Mouse (Mus musculus) limb, embryonic 13.5 days (tissue): ENCODE measurements around the gene Rln1. TPM values are rescaled to one million over a fixed set of nuclear protein-coding genes. Genes with fewer than 3 reads are reported as not detected.
A peak's percentile ranks its signal among the peaks of the same experiment; 100 is the strongest.

ENCODE experiments used
- ATAC-seq: fragments of 200-750 bp; cut with Nextera tagmentation; 2 replicates; pipeline ENCODE4 v1.8.0; 2017; ENCODE audit warnings: low read depth, moderate number of reproducible peaks, moderate TSS enrichment; ENCODE audit not compliant: low FRiP score
- H3K27ac ChIP-seq: fragments of 300-500 bp; sonication (generic); 2 replicates; pipeline ENCODE4 v1.5.1; 2015; ENCODE audit warnings: inconsistent platforms, mild to moderate bottlenecking, moderate library complexity
- H3K27me3 ChIP-seq: fragments of 300-500 bp; sonication (generic); 2 replicates; pipeline ENCODE4 v1.6.1; 2015; ENCODE audit warnings: mild to moderate bottlenecking, inconsistent platforms
- H3K36me3 ChIP-seq: fragments of 300-500 bp; sonication (generic); 2 replicates; pipeline ENCODE4 v1.6.1; 2015; ENCODE audit warnings: inconsistent platforms, mild to moderate bottlenecking, moderate library complexity
- H3K4me1 ChIP-seq: fragments of 300-500 bp; sonication (generic); 2 replicates; pipeline ENCODE4 v1.6.1; 2015; ENCODE audit warnings: inconsistent platforms
- H3K4me2 ChIP-seq: fragments of 300-500 bp; sonication (generic); replicated peaks from 2 replicates; pipeline ENCODE4 v1.6.1; 2015; ENCODE audit warnings: inconsistent platforms, mild to moderate bottlenecking, moderate library complexity
- H3K4me3 ChIP-seq: fragments of 300-500 bp; sonication (generic); 2 replicates; pipeline ENCODE4 v1.5.1; 2015; ENCODE audit warnings: moderate library complexity, mild to moderate bottlenecking, inconsistent platforms
- H3K9ac ChIP-seq: fragments of 300-500 bp; sonication (generic); 2 replicates; pipeline ENCODE4 v1.6.1; 2015; ENCODE audit warnings: mild to moderate bottlenecking, inconsistent platforms
- H3K9me3 ChIP-seq: fragments of 300-500 bp; sonication (generic); 2 replicates; pipeline ENCODE4 v1.6.1; 2016; ENCODE audit warnings: inconsistent platforms
- WGBS: fragments of 180-500 bp; shearing (Covaris S2); methylation state at CpG from one replicate; pipeline ENCODE4 v1.1.7; 2015; 5-methylcytosine and 5-hydroxymethylcytosine counted together
- polyA plus RNA-seq: library from polyadenylated mRNA; unstranded; fragments of >200 nt; fragmentation: Nextera tagmentation; extraction: Ambion mirVana; gene quantifications from 2 replicates; pipeline ENCODE4 v1.2.1, GENCODE M21; 2015

The Rln1 gene
- polyA plus RNA-seq, 1 experiment from 2014 or later: not detected

DNA sequence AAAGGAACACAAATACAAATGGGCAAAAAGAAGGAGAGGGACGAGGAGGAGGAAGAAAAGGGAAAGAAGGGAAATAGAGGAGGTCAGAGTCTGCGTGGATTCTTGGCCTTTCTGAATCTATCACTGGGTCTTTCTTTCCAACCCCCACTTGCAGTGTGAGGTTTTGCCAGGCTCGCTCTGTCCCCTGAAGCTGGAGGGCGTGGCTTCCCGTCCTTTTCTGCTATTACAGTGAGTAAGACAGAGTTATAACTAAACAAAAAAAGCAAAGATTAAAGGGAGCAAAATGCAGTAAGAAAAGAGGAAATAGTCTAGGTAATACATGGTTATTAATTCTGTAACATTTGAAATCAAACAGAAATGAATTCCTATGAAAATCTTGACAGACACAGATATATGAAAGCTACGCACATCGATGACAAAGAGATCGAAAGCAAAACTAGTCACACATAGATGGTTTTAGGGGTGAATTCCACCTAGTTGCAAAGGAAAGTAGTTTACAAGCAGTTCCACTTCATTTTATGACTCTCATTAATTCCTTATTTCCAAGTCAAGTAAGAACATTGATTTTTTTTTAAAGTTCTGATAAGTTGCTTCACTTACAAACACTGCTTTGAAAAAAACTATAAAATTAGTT lies 10.9 kb downstream of the Rln1 start:
- Histone ChIP-seq H3K27ac (no peak overlapping the region), H3K27me3 (no peaks in the 10 kb centered on the region), H3K4me2 (0 out of 2 replicates have a peak overlapping the region, but pooled peaks have one; percentile 19), H3K36me3 (no peaks in the 10 kb centered on the region), H3K9me3 (no peaks in the 10 kb centered on the region), H3K4me1 (peaks cover 9% of the 10 kb centered on the region; the same call in 1 of the 2 replicates), H3K9ac (no peak overlapping the region), H3K4me3 (no peak overlapping the region)
- ATAC-seq: no peak
- 68% methylated on average over 8 of the region's 8 CpGs for WGBS

DNA sequence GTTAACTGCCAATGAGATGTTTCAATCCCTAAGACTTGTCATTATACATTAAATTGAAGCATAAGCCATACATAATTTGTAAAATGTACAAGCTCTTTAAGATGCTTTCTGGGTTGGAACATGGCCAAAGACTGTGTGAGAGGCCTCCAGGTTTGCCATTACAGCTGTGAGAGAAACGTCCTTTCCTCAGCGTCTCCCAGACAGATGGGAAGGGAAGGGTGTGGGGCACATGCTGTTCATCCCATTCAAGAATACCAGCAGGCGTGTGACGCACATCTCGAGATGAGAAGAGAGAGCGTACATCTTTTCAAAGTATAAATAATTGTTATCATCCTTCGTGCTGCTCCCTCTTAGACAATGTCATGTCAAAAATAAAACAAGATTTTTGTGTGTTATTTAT lies 21.8 kb downstream of the Rln1 start:
- no peak overlapping the region for H3K4me2 ChIP-seq
- no peak overlapping the region for H3K4me3 ChIP-seq
- no peaks in the 10 kb centered on the region for H3K27me3 ChIP-seq
- peaks cover 12% of the 10 kb centered on the region for H3K9me3 ChIP-seq
- no peak overlapping the region for H3K27ac ChIP-seq
- no peak for ATAC-seq
- H3K9ac ChIP-seq: no peak overlapping the region
- WGBS: 81% methylated on average over 7 of the region's 7 CpGs
- no peaks in the 10 kb centered on the region for H3K4me1 ChIP-seq
- H3K36me3 ChIP-seq: peaks cover 40% of the 10 kb centered on the region

DNA sequence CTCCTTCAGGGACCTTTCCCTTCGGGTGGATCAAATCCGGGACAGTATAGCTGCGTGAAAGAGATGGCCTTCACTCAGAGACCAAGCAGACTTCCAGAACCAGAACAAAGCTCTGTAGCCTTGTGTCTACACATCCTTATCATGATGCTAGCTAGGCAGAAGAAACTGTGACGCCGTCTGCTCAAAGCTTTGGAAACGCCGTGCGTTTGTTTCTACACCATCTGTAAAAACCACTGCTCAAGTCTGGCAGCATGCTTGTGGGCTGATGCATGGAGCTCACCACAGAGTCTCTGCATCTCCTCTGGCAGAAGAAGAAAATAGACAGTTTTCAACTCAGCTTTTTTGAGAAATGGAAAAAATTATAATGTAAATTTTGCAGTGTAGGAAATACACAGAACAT lies 22.7 kb downstream of the Rln1 start:
- no peak overlapping the region for H3K27ac ChIP-seq
- WGBS: 93% methylated on average over 8 of the region's 8 CpGs
- H3K4me1 ChIP-seq: no peaks in the 10 kb centered on the region
- no peaks in the 10 kb centered on the region for H3K27me3 ChIP-seq
- no peak overlapping the region for H3K4me2 ChIP-seq
- H3K9me3 ChIP-seq: peaks cover 7% of the 10 kb centered on the region
- ATAC-seq: no peak
- no peak overlapping the region for H3K4me3 ChIP-seq
- H3K36me3 ChIP-seq: peaks cover 40% of the 10 kb centered on the region
- H3K9ac ChIP-seq: no peak overlapping the region

DNA sequence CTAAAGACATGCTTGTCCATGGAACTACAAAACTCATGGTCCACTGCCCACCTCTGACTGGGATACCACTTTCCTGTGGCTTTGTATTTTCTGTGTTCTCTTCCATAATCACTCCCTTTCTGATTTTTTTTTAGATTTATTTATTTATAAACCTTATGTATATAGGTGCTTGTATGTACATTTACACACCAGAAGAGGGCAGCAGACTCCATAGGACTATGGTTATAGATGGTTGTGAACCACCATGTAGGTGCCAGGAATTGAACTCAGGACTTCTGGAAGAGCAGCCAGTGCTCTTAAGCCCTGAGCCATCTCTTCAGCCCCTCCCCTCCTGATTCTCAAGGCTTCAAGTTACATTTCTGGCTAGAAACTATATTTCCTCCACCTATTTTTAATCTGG lies 25.6 kb downstream of the Rln1 start:
- no peaks in the 10 kb centered on the region for H3K27me3 ChIP-seq
- H3K4me2 ChIP-seq: no peak overlapping the region
- H3K4me3 ChIP-seq: no peak overlapping the region
- no peak overlapping the region for H3K27ac ChIP-seq
- H3K9ac ChIP-seq: no peak overlapping the region
- no peaks in the 10 kb centered on the region for H3K9me3 ChIP-seq
- ATAC-seq: no peak
- peaks cover 47% of the 10 kb centered on the region for H3K36me3 ChIP-seq
- H3K4me1 ChIP-seq: no peaks in the 10 kb centered on the region

DNA sequence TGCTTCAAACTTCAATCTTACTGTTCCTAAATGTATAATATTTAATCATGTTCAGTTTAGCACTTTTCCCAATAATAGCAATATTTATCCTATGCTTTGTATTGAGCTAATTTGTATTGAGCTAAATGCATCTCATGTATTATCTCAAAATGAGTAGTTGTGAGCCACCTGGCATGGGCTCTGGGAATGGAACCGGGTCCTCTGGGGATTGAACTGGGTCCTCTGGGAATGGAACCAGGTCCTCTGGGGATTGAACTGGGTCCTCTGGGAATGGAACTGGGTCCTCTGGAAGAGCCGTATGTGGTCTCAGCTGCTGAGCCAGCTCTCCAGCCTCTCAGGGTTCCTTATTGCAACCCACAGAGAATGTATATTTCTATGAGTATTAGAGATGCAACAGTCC lies 32.4 kb downstream of the Rln1 start:
- no peak overlapping the region for H3K9ac ChIP-seq
- H3K4me1 ChIP-seq: no peaks in the 10 kb centered on the region
- no peak overlapping the region for H3K4me2 ChIP-seq
- peaks cover 55% of the 10 kb centered on the region for H3K36me3 ChIP-seq
- H3K4me3 ChIP-seq: no peak overlapping the region
- H3K9me3 ChIP-seq: no peaks in the 10 kb centered on the region
- H3K27me3 ChIP-seq: no peaks in the 10 kb centered on the region
- H3K27ac ChIP-seq: no peak overlapping the region
- ATAC-seq: no peak
- 91% methylated on average over 2 of the region's 2 CpGs for WGBS

DNA sequence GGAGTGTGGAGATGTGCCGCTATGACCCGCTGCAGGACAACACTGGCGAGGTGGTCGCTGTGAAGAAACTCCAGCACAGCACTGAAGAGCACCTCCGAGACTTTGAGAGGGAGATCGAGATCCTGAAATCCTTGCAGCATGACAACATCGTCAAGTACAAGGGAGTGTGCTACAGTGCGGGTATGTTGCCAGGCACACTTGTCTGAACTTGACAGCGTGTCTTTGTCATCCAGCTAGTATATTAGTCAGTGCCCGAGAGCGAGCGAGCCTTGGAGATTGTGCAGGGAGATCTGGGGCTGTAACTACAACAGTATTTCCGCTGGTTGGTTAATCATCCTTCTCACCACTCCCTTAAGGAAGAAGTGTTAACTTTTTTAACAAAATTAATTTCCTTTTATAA lies 33.6 kb downstream of the Rln1 start:
- WGBS: 93% methylated on average over 13 of the region's 13 CpGs
- H3K4me2 ChIP-seq: no peak overlapping the region
- H3K9me3 ChIP-seq: no peaks in the 10 kb centered on the region
- no peak overlapping the region for H3K9ac ChIP-seq
- H3K27me3 ChIP-seq: no peaks in the 10 kb centered on the region
- H3K4me1 ChIP-seq: no peaks in the 10 kb centered on the region
- H3K36me3 ChIP-seq: peaks cover 56% of the 10 kb centered on the region
- no peak overlapping the region for H3K4me3 ChIP-seq
- H3K27ac ChIP-seq: no peak overlapping the region
- no peak for ATAC-seq

DNA sequence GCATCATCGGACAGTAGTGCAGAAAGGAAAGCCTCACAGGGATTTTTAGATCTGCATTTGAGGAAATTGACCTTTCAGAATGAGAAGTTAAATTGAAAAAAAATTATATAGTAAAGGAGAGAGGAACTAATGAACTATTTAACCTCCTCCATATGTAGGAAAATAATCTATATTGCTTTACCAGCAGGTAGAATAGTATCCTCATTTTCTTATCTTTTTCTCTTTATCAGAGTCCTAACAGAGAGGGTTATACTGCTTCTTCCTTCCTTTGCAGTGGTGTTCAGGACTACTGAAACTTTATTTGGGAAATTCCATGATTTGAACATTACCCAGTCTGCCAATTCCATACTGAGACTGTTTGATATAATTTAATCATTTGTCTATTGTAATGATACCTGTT lies 37.1 kb downstream of the Rln1 start:
- ATAC-seq: no peak
- Histone ChIP-seq H3K9me3 (no peaks in the 10 kb centered on the region), H3K4me1 (no peaks in the 10 kb centered on the region), H3K9ac (no peak overlapping the region), H3K27me3 (no peaks in the 10 kb centered on the region), H3K4me2 (no peak overlapping the region), H3K27ac (no peak overlapping the region), H3K36me3 (peaks cover 55% of the 10 kb centered on the region), H3K4me3 (no peak overlapping the region)
- 98% methylated on average over 1 of the region's 1 CpGs for WGBS

DNA sequence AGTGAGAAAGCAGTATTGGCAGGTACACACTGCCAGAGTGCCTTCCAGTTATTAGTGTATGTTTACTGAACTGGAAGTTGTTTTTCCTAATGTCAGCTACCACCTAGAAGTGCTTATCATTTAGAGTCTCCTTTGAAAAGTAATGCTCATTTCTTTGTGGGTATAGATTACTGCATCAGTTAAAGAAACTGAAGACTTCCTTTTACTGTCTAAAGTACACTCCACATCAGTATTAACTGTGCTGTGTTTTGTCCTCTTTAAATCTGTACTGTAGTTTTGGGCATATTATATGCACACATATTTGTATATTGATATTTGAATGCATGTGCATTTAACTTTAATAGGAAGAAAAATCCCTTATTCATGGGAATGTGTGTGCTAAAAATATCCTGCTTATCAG lies 38.3 kb downstream of the Rln1 start:
- no peak overlapping the region for H3K4me2 ChIP-seq
- no peaks in the 10 kb centered on the region for H3K4me1 ChIP-seq
- peaks cover 61% of the 10 kb centered on the region for H3K36me3 ChIP-seq
- H3K9me3 ChIP-seq: no peaks in the 10 kb centered on the region
- no peak overlapping the region for H3K9ac ChIP-seq
- no peak overlapping the region for H3K27ac ChIP-seq
- H3K27me3 ChIP-seq: no peaks in the 10 kb centered on the region
- H3K4me3 ChIP-seq: no peak overlapping the region
- ATAC-seq: no peak

DNA sequence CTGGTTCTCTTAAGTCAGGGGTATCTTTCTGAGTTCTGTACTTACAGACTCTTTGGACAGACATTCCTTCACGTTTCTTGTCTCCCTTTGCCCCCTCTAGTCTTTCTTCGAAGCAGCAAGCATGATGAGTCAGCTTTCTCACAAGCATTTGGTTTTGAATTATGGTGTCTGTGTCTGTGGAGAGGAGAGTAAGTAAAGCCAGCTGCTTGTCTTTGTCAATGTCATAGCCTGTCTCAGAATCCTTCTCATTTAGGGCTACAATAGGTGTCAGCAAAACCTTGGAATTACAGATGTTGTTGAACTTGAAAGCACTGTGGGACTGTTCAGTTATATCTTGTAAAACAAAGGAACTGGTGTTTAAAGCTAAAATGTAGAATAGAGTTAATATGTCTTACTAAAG lies 39.7 kb downstream of the Rln1 start:
- H3K36me3 ChIP-seq: peaks cover 52% of the 10 kb centered on the region
- WGBS: 61% methylated on average over 2 of the region's 2 CpGs
- no peak for ATAC-seq

DNA sequence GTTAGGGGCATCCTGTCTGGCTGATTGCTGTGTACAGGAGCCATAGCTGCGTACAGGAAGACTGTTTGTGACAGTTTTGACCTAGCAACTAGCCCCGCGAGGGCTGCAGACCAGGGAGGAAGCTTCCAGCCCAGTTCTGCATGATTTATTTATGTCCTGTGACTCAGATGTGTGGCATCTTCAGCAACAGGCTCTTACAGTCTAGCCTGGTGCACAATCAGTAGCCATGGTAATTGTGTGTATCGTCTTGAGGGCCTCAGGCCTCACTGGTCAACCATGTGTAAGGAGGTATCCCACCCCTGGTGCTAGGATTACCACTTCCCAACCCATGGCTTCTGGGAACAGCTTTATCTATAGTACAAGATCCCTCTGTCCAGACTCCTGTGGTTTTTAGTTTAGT lies 41.9 kb downstream of the Rln1 start:
- WGBS: 83% methylated on average over 4 of the region's 4 CpGs
- Histone ChIP-seq H3K36me3 (peaks cover 46% of the 10 kb centered on the region), H3K9ac (no peak overlapping the region; the same call in 1 of the 2 replicates), H3K4me3 (no peak overlapping the region), H3K27me3 (no peaks in the 10 kb centered on the region), H3K27ac (no peak overlapping the region), H3K4me2 (no peak overlapping the region), H3K4me1 (no peaks in the 10 kb centered on the region), H3K9me3 (no peaks in the 10 kb centered on the region)
- no peak for ATAC-seq

More for the DNA sequence above, 39.7 kb downstream of the Rln1 start:
- Histone ChIP-seq H3K9me3 (no peaks in the 10 kb centered on the region), H3K4me2 (no peak overlapping the region), H3K4me3 (no peak overlapping the region), H3K27ac (no peak overlapping the region), H3K27me3 (no peaks in the 10 kb centered on the region), H3K9ac (no peak overlapping the region), H3K4me1 (no peaks in the 10 kb centered on the region)

DNA sequence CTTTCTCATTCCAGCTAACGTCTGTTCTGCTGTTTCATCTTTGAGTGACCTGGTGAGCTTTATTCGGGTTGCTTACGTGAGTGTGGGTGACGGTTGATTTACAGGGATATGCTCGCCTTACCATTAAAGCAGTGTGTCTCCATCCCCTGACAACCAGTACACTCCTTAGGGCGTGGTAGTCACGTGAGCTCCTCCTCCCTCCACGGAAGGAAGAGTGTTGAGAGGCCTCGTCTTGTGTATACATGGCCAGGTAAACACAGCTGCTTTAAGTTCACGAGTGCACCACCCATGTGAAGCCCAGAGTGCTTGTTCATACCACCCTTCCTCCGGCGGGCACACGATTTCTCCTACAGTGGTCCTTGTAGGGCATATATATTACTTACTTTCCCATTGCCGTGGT lies 42.9 kb downstream of the Rln1 start:
- Histone ChIP-seq H3K27ac (no peak overlapping the region), H3K9ac (no peak overlapping the region), H3K36me3 (peaks cover 40% of the 10 kb centered on the region), H3K27me3 (no peaks in the 10 kb centered on the region), H3K4me3 (no peak overlapping the region), H3K9me3 (no peaks in the 10 kb centered on the region), H3K4me1 (no peaks in the 10 kb centered on the region), H3K4me2 (no peak overlapping the region)
- WGBS: 84% methylated on average over 14 of the region's 14 CpGs
- ATAC-seq: no peak

DNA sequence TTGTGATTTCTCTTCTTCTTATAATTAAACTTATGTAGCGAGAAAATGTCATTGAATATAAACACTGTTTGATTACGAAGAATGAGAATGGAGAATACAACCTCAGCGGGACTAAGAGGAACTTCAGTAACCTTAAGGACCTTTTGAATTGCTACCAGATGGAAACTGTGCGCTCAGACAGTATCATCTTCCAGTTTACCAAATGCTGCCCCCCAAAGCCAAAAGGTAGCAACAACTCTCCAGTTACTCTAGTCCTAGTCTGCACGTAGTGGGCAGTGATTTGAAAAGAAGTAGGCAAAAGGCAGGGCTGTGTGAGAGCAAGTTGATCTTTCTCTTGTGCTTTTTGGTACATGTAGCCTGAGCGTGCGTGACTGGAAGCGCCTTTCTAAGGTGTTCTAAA lies 46.6 kb downstream of the Rln1 start:
- H3K4me2 ChIP-seq: no peak overlapping the region
- H3K4me3 ChIP-seq: no peak overlapping the region
- no peaks in the 10 kb centered on the region for H3K4me1 ChIP-seq
- no peak overlapping the region for H3K9ac ChIP-seq
- no peak for ATAC-seq
- H3K27me3 ChIP-seq: no peaks in the 10 kb centered on the region
- H3K27ac ChIP-seq: no peak overlapping the region
- 61% methylated on average over 8 of the region's 8 CpGs for WGBS
- peaks cover 41% of the 10 kb centered on the region for H3K36me3 ChIP-seq
- no peaks in the 10 kb centered on the region for H3K9me3 ChIP-seq

DNA sequence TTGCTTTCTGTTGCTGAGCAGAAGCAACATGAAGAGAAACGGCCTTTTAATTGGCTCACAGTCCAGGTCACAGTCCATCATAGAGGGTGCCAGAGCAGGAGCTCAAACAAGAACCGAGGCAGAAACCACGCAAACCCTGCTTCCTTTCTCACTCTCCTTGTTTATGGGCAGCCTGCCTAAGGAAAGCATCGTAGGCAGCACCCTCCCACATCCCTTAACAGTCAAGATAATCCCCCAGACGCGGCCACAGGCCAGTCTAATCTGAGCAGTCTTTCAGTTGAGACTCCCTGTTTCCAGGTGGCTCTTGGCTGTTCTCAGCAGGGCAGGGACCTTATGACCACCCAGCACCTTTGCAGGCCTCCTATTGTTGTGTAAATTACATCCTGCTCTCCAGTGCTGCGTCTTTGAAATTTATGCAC lies 49.0 kb downstream of the Rln1 start:
- Histone ChIP-seq H3K4me1 (no peaks in the 10 kb centered on the region), H3K9ac (no peak overlapping the region), H3K4me3 (no peak overlapping the region), H3K36me3 (peaks cover 28% of the 10 kb centered on the region), H3K27me3 (no peaks in the 10 kb centered on the region), H3K4me2 (no peak overlapping the region), H3K9me3 (no peaks in the 10 kb centered on the region), H3K27ac (no peak overlapping the region)
- ATAC-seq: no peak
- WGBS: 30% methylated on average over 7 of the region's 7 CpGs
